Mouse (Mus musculus) Patski (cell line): ENCODE results near the gene Mcf2. TPM values are rescaled to one million over a fixed set of nuclear protein-coding genes. Genes with fewer than 3 reads are reported as not detected.

Experiments used
- ATAC-seq: fragments of 100-300 bp; one replicate; pipeline ENCODE4 v1.8.0; 2021
- CTCF ChIA-PET: fragments of 350-600 bp; sonication (Branson Sonifier 250); formaldehyde crosslinking; loops from one replicate; lab custom pipeline; 2022; ENCODE audit warnings: inconsistent platforms; lab: Charles Lee
- POLR2A ChIA-PET: fragments of 350-600 bp; sonication (Branson Sonifier 250); formaldehyde crosslinking; loops from one replicate; lab custom pipeline; 2022; ENCODE audit warnings: antibody characterized with exemption, inconsistent platforms; lab: Charles Lee
- DNase-seq: peaks from one replicate; pipeline ENCODE4 v3.0.0-alpha.2; 2011; ENCODE audit warnings: low read depth, low spot score
- H3K27me3 ChIP-seq: fragments of 371-371 bp; one replicate; pipeline ENCODE4 v1.5.1; 2021
- CTCF ChIP-seq: fragments of 100-300 bp; IDR thresholded peaks from one replicate; pipeline ENCODE4 v1.5.1; 2021
- in situ Hi-C: fragments of 300-500 bp; cut with MboI; formaldehyde crosslinking; loops from 3 replicates; pipeline ENCODE4 v1.11.1; 2018; ENCODE audit warnings: low pct_unique_long_range_greater_than_20kb, mixed read lengths
- polyA plus RNA-seq: library from polyadenylated mRNA; unstranded; gene quantifications from one replicate; pipeline ENCODE4 v1.2.3, GENCODE M21; 2021

Gene Mcf2
- polyA plus RNA-seq, 1 experiment from 2014 or later, result not detected

GRCm38 (mm10) chrX:60026654-60027053 is 152.2 kb downstream of the Mcf2 start:
- no peak for ATAC-seq
- H3K27me3 ChIP-seq, result peaks cover 46% of the 10 kb centered on the region
- peak; percentile 54 for TF ChIP-seq CTCF
- in situ Hi-C loops, result loop anchor here (10.0 kb wide), 1 partner anchor 832 kb away; no protein-coding TSS in a partner anchor
- CTCF ChIA-PET, result no interaction called here
- no peak for DNase-seq
- POLR2A ChIA-PET, result interaction anchor here (0.7 kb wide), 1 partner anchor 608 kb away, joined by 3 read pairs; no protein-coding TSS in a partner anchor

- peaks cover 45% of the 10 kb centered on the region for H3K27me3 ChIP-seq
- CTCF ChIA-PET, result no interaction called here
- no peak for TF ChIP-seq CTCF
- in situ Hi-C loops, result loop anchor here (10.0 kb wide), 1 partner anchor 827 kb away; no protein-coding TSS in a partner anchor
- DNase-seq, result no peak
- POLR2A ChIA-PET, result no interaction called here
- ATAC-seq, result no peak
Measured at GRCm38 (mm10) chrX:60021595-60021994, 157.3 kb downstream of the Mcf2 start.

DNA sequence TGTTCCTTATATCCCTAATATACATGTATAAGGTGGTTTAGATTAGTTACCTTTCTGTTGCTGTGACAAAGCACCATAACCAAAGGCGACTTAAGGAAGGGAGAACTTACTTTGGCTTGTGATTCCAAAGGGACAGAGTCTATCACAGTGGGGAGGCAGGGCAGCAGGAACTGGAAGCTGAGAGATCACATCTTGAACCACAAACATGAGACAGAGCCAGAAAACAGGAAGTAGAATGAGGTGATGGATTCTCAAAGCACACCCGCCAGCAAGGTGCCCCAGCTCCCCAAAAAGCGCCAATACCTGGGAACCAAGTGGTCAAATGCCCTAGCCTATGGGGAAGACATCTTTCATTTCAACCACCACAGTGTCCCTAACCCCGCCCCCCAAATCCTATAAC is 157.9 kb downstream of the Mcf2 start:
- TF ChIP-seq CTCF, result no peak
- ChIA-PET POLR2A (no interaction called here), CTCF (no interaction called here)
- ATAC-seq (no peak), DNase-seq (no peak)
- H3K27me3 ChIP-seq, result peaks cover 48% of the 10 kb centered on the region
- in situ Hi-C loops, result loop anchor here (10.0 kb wide), 1 partner anchor 826 kb away; no protein-coding TSS in a partner anchor

DNA sequence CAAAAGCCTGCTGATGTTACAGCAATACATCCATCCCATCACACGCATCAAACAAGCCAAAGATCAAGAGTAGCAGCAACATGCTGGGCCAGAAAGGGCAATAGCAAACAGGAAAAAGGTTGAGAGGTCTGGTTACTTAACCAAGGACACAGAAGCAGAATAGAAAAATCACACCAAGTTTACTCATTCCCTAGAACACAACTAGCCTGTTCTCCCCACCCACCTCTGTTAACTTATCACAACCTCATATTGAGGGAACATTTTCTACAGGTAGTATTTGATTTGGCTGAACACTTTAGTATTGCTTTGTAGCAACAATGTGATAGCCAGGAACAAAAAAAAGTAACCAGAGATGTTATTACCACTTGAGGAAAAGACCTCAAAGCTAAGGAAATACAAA is 164.3 kb downstream of the Mcf2 start:
- no peak for TF ChIP-seq CTCF
- no peak for DNase-seq
- ATAC-seq, result no peak
- H3K27me3 ChIP-seq, result peaks cover 39% of the 10 kb centered on the region
- in situ Hi-C loops, result loop anchor here (10.0 kb wide), 1 partner anchor 390 kb away; no protein-coding TSS in a partner anchor
- ChIA-PET CTCF (no interaction called here), POLR2A (no interaction called here)

- TF ChIP-seq CTCF, result peak; percentile 64
- DNase-seq, result no peak
- in situ Hi-C loops, result loop anchor here (10.0 kb wide), 1 partner anchor 392 kb away; no protein-coding TSS in a partner anchor
- no peak for ATAC-seq
- CTCF ChIA-PET, result interaction anchor here (1.6 kb wide), 1 partner anchor 18 kb away, joined by 5 read pairs; no protein-coding TSS in a partner anchor
- POLR2A ChIA-PET, result no interaction called here
- H3K27me3 ChIP-seq, result peaks cover 45% of the 10 kb centered on the region
Measured at GRCm38 (mm10) chrX:60013084-60013676, 165.7 kb downstream of the Mcf2 start.

Other genes with a start within 250 kb of the Mcf2 start
- not detected for gene F9, start 179.6 kb downstream of the Mcf2 start, polyA plus RNA-seq